Mouse (Mus musculus): Measurements from ENCODE around the gene Hoga1. TPM values are rescaled to one million over a fixed set of nuclear protein-coding genes. Genes with fewer than 3 reads are reported as not detected.

The Hoga1 gene
- total and polyA plus RNA-seq, 3 experiments: not detected

DNA sequence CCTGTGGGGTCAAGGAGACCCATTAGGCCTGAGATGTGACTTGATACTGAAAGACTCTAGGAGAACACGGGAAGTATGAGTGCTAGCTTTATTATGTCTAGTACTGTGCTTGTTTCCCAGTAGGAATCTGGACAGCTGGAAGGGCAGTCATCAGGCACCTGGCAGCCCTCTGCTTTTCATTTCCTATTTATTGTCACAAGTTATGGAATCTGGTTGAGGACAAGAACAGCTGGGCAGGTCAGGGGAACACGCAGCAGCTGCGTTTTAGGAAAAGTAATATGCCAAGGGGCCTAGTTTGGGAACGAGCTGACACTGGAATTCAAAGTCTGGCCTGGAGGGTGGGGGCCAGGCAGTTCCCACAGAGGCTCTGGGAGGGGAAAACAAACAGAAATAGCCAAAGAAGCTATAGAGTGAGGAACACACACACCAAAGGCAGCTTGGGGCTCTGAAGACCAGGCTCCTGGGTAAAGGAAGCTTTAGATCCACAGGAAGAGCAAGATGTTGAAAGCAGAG is 44.9 kb upstream of the Hoga1 start:
- in situ Hi-C loops (cut with MboI; ENCODE audit: low pct_ligation_motif_present, low pct_unique_long_range_greater_than_20kb, low sequenced_read_pairs) (no loop called here), dilution Hi-C loops (cut with MboI; ENCODE audit: extremely low pct_ligation_motif_present, extremely low pct_unique_long_range_greater_than_20kb, low sequenced_read_pairs) (no loop called here)
- TF ChIP-seq CHD2 (IDR thresholded peaks at IDR 0.05; ENCODE audit: low read length): no peak
- no peak for TF ChIP-seq EP300 (IDR thresholded peaks at IDR 0.05; ENCODE audit: low read length)
- TF ChIP-seq NRF1 (IDR thresholded peaks at IDR 0.05; ENCODE audit: low read depth, low read length): no peak
- TF ChIP-seq KAT2A (IDR thresholded peaks at IDR 0.05; ENCODE audit: insufficient replicate concordance, low read length): no peak
- no peak for TF ChIP-seq USF1 (IDR thresholded peaks at IDR 0.05; ENCODE audit: low read depth, low read length)
- TF ChIP-seq NELFE (IDR thresholded peaks at IDR 0.05; ENCODE audit: low read depth, low read length): no peak
- TF ChIP-seq IRF4 (IDR thresholded peaks at IDR 0.05; ENCODE audit: low read depth, low read length): no peak
- TF ChIP-seq RCOR1 (conservative IDR thresholded peaks at IDR 0.05; ENCODE audit: low read depth, low read length): no peak
- no peak for TF ChIP-seq MEF2A (IDR thresholded peaks at IDR 0.05; ENCODE audit: borderline replicate concordance, low read depth, low read length)
- TF ChIP-seq MYC (IDR thresholded peaks at IDR 0.05; ENCODE audit: low read depth, low read length): no peak
- TF ChIP-seq CTCF (conservative IDR thresholded peaks at IDR 0.05 in 1 of 2, IDR thresholded peaks at IDR 0.05 in 1 of 2; ENCODE audit: low read depth in 2 of 2, low read length in 2 of 2): no peak
- TF ChIP-seq BHLHE40 (IDR thresholded peaks at IDR 0.05; ENCODE audit: low read depth, low read length): no peak
- no peak for TF ChIP-seq TCF12 (IDR thresholded peaks at IDR 0.05; ENCODE audit: low read depth, low read length)
- TF ChIP-seq ZC3H11A (IDR thresholded peaks at IDR 0.05; ENCODE audit: low read depth, low read length): no peak
- no peak for TF ChIP-seq TBP (conservative IDR thresholded peaks at IDR 0.05; ENCODE audit: low read depth, low read length)
- no peak for TF ChIP-seq ZMIZ1 (IDR thresholded peaks at IDR 0.05; ENCODE audit: low read depth, low read length)
- no peak for TF ChIP-seq PAX5 (IDR thresholded peaks at IDR 0.05; ENCODE audit: low read length)
- TF ChIP-seq MAZ (IDR thresholded peaks at IDR 0.05; ENCODE audit: low read depth, low read length): no peak
- TF ChIP-seq POLR2AphosphoS2 (IDR thresholded peaks at IDR 0.05; ENCODE audit: low read depth, low read length): no peak
- no peak for DNase-seq (ENCODE audit: extremely low read depth)
- no peak overlapping the region for H3K9ac ChIP-seq (ENCODE audit: insufficient read depth, low read depth)
- H3K4me2 ChIP-seq (ENCODE audit: insufficient read depth, low read depth, poor library complexity, severe bottlenecking): no peak overlapping the region
- H3K9me3 ChIP-seq (replicated peaks; ENCODE audit: low read length): no peaks in the 10 kb centered on the region
- H3K79me2 ChIP-seq (replicated peaks; ENCODE audit: control insufficient read depth, extremely low read depth, insufficient read depth, poor library complexity, severe bottlenecking): no peaks in the 10 kb centered on the region
- no peaks in the 10 kb centered on the region for H3K27me3 ChIP-seq (replicated peaks)
- H3K36me3 ChIP-seq (replicated peaks in 1 of 2; ENCODE audit: control insufficient read depth in 1 of 2, insufficient read depth in 1 of 2, low read length in 1 of 2): no peaks in the 10 kb centered on the region
- peaks cover 0 to 10% of the 10 kb centered on the region in 2 experiments; a peak in 2 of 4 replicates for H3K4me1 ChIP-seq (ENCODE audit: control insufficient read depth in 1 of 2, insufficient read depth in 2 of 2)
- no peak overlapping the region for H3K27ac ChIP-seq (ENCODE audit: insufficient read depth, low read depth)
- H3K4me3 ChIP-seq (replicated peaks in 1 of 3; ENCODE audit: low read depth in 2 of 3, low read length in 2 of 3, poor library complexity in 1 of 3): no peak overlapping the region

DNA sequence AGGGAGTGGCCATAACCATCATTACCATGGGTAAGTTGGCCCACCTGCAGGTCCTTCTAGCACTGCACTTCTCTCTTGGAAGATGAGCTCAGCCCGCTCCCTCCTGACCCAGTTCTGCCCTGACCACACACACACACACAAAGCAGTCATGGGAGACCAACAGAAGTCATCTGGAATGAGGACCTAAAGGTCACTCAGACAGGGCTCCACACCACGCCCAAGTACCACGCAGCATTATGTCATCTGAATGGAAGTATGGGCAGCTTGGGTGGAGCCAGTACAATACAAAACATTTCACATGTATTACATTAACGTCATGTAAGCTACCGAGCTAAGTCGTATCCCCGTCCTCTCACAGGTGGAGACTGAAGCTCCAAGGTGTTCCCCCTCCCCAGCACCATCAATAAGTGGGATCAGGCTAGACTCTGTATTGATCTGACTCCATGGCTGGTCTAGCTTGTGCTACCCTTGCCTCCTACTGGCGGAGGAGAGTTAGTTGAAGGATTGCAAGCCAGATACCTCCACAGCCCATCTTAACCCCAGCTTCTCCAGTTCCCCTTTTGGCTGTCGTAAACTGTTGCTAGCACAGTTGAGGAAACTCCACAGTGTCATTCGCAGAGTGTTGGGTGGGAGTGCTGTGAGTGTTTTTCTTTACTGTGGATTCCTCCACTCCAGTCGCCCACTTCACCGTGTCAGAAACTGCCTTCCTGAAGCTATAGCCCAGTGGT is 44.0 kb upstream of the Hoga1 start:
- peaks cover 4 to 18% of the 10 kb centered on the region in 2 experiments; a peak in 3 of 4 replicates for H3K4me1 ChIP-seq (ENCODE audit: control insufficient read depth in 1 of 2, insufficient read depth in 2 of 2)

More for the DNA sequence above, 44.0 kb upstream of the Hoga1 start:
- H3K4me2 ChIP-seq (ENCODE audit: insufficient read depth, low read depth, poor library complexity, severe bottlenecking): no peak overlapping the region
- H3K4me3 ChIP-seq (replicated peaks in 1 of 3; ENCODE audit: low read depth in 2 of 3, low read length in 2 of 3, poor library complexity in 1 of 3): no peak overlapping the region
- H3K36me3 ChIP-seq (replicated peaks in 1 of 2; ENCODE audit: control insufficient read depth in 1 of 2, insufficient read depth in 1 of 2, low read length in 1 of 2): no peaks in the 10 kb centered on the region
- no peak for DNase-seq (ENCODE audit: extremely low read depth)
- TF ChIP-seq USF2 (conservative IDR thresholded peaks at IDR 0.05; ENCODE audit: low read depth, low read length) (no peak), RCOR1 (conservative IDR thresholded peaks at IDR 0.05; ENCODE audit: low read depth, low read length) (no peak), MAX (IDR thresholded peaks at IDR 0.05; ENCODE audit: low read length) (no peak), GABPA (IDR thresholded peaks at IDR 0.05; ENCODE audit: insufficient replicate concordance, low read depth, low read length) (no peak), CTCF (conservative IDR thresholded peaks at IDR 0.05 in 1 of 2, IDR thresholded peaks at IDR 0.05 in 1 of 2; ENCODE audit: low read depth in 2 of 2, low read length in 2 of 2) (no peak), MYC (IDR thresholded peaks at IDR 0.05; ENCODE audit: low read depth, low read length) (no peak), CHD1 (IDR thresholded peaks at IDR 0.05; ENCODE audit: low read depth, low read length) (no peak), POLR2AphosphoS2 (IDR thresholded peaks at IDR 0.05; ENCODE audit: low read depth, low read length) (no peak), MAFK (IDR thresholded peaks at IDR 0.05; ENCODE audit: insufficient replicate concordance, low read length) (no peak), CHD2 (IDR thresholded peaks at IDR 0.05; ENCODE audit: low read length) (no peak), JUND (conservative IDR thresholded peaks at IDR 0.05; ENCODE audit: low read depth, low read length) (no peak), PAX5 (IDR thresholded peaks at IDR 0.05; ENCODE audit: low read length) (no peak), SMC3 (IDR thresholded peaks at IDR 0.05; ENCODE audit: low read depth, low read length) (no peak), ZMIZ1 (IDR thresholded peaks at IDR 0.05; ENCODE audit: low read depth, low read length) (no peak), MAZ (IDR thresholded peaks at IDR 0.05; ENCODE audit: low read depth, low read length) (no peak), ZC3H11A (IDR thresholded peaks at IDR 0.05; ENCODE audit: low read depth, low read length) (no peak), MEF2A (IDR thresholded peaks at IDR 0.05; ENCODE audit: borderline replicate concordance, low read depth, low read length) (no peak), HCFC1 (IDR thresholded peaks at IDR 0.05; ENCODE audit: low read depth, low read length) (no peak)
- H3K9me3 ChIP-seq (replicated peaks; ENCODE audit: low read length): no peaks in the 10 kb centered on the region
- in situ Hi-C loops (cut with MboI; ENCODE audit: low pct_ligation_motif_present, low pct_unique_long_range_greater_than_20kb, low sequenced_read_pairs) (no loop called here), dilution Hi-C loops (cut with MboI; ENCODE audit: extremely low pct_ligation_motif_present, extremely low pct_unique_long_range_greater_than_20kb, low sequenced_read_pairs) (no loop called here)
- H3K27me3 ChIP-seq (replicated peaks): no peaks in the 10 kb centered on the region
- no peaks in the 10 kb centered on the region for H3K79me2 ChIP-seq (replicated peaks; ENCODE audit: control insufficient read depth, extremely low read depth, insufficient read depth, poor library complexity, severe bottlenecking)
- H3K9ac ChIP-seq (ENCODE audit: insufficient read depth, low read depth): no peak overlapping the region
- H3K27ac ChIP-seq (ENCODE audit: insufficient read depth, low read depth): no peak overlapping the region
